Mouse (Mus musculus) E14TG2a.4 (cell line): ENCODE measurements at regions not wholly inside any gene's neighbourhood (a gene's known extent, or its start where the extent isn't known, plus 50 kb on each side); places are given as distances from the start of the nearest gene placed in this dataset.

Experiments
- CTCF ChIP-seq: conservative IDR thresholded peaks from 2 replicates; pipeline ENCODE4 v1.5.1; 2014; ENCODE audit warnings: low read length
- NANOG ChIP-seq: IDR thresholded peaks from 2 replicates; pipeline ENCODE4 v1.6.1; 2014; ENCODE audit warnings: borderline replicate concordance, low read length, mixed read lengths
- POU5F1 ChIP-seq: IDR thresholded peaks from 2 replicates; pipeline ENCODE4 v1.6.1; 2014; ENCODE audit warnings: low read length, borderline replicate concordance

DNA sequence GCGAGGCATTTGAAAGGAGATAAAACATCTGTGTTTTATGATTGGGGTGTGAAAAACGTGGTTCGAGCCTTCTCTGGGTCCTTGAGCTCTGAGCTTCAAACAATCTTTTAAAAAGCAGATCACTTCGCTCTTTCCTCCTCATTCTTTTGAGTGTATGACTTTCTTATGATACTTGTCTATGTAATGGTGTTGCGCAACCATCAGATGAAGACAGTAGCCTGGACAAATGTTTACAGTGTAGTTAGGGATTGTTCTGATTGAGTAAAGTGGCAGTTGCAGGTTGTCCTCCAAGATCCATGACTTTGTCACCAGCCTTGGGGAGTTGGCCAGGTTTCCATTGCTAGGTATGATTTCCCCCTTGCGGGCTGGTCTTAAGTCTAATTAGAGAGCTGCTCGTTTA is 116.1 kb upstream of the Pfn2 start:
- TF ChIP-seq CTCF = no peak
- no peak for TF ChIP-seq NANOG
- TF ChIP-seq POU5F1 = no peak
